Mouse (Mus musculus) CH12.LX (cell line): ENCODE measurements around the gene Hpcal1.

ENCODE experiments used
- CHD2 ChIP-seq: IDR thresholded peaks from 2 replicates; pipeline ENCODE4 v1.6.1; 2011; ENCODE audit warnings: low read length, improper control_type of control experiment
- CTCF ChIP-seq, 2 experiments: IDR thresholded peaks in 1 of 2; conservative IDR thresholded peaks in 1 of 2; 2 replicates each; pipeline ENCODE4 v1.5.1; 2011 to 2012; ENCODE audit warnings: low read depth in 2 of 2, low read length in 2 of 2, improper control_type of control experiment in 1 of 2, inconsistent platforms in 1 of 2, mild to moderate bottlenecking in 1 of 2, moderate library complexity in 1 of 2
- EP300 ChIP-seq: IDR thresholded peaks from 2 replicates; pipeline ENCODE4 v1.6.1; 2011; ENCODE audit warnings: low read length, improper control_type of control experiment
- GABPA ChIP-seq: IDR thresholded peaks from 2 replicates; pipeline ENCODE4 v1.6.1; 2012; ENCODE audit warnings: low read depth, low read length, improper control_type of control experiment, inconsistent platforms; ENCODE audit not compliant: insufficient replicate concordance
- KAT2A ChIP-seq: IDR thresholded peaks from 2 replicates; pipeline ENCODE4 v1.6.1; 2012; ENCODE audit warnings: low read length, improper control_type of control experiment, inconsistent platforms; ENCODE audit not compliant: insufficient replicate concordance
- POLR2A ChIP-seq: IDR thresholded peaks from 2 replicates; pipeline ENCODE4 v1.6.1; 2011; ENCODE audit warnings: low read depth, mild to moderate bottlenecking, improper control_type of control experiment, low read length
- POLR2AphosphoS2 ChIP-seq: IDR thresholded peaks from 2 replicates; pipeline ENCODE4 v1.6.1; 2011; ENCODE audit warnings: low read depth, low read length, improper control_type of control experiment
- TCF12 ChIP-seq: IDR thresholded peaks from 2 replicates; pipeline ENCODE4 v1.6.1; 2014; ENCODE audit warnings: low read depth, mild to moderate bottlenecking, inconsistent platforms, low read length, improper control_type of control experiment
- UBTF ChIP-seq: IDR thresholded peaks from 2 replicates; pipeline ENCODE4 v1.6.1; 2012; ENCODE audit warnings: low read depth, mild to moderate bottlenecking, inconsistent platforms, low read length, improper control_type of control experiment, moderate library complexity
- USF1 ChIP-seq: IDR thresholded peaks from 2 replicates; pipeline ENCODE4 v1.6.1; 2014; ENCODE audit warnings: low read depth, mild to moderate bottlenecking, inconsistent platforms, low read length, improper control_type of control experiment
- ZMIZ1 ChIP-seq: IDR thresholded peaks from 2 replicates; pipeline ENCODE4 v1.6.1; 2012; ENCODE audit warnings: low read depth, mild to moderate bottlenecking, inconsistent platforms, low read length, improper control_type of control experiment

DNA sequence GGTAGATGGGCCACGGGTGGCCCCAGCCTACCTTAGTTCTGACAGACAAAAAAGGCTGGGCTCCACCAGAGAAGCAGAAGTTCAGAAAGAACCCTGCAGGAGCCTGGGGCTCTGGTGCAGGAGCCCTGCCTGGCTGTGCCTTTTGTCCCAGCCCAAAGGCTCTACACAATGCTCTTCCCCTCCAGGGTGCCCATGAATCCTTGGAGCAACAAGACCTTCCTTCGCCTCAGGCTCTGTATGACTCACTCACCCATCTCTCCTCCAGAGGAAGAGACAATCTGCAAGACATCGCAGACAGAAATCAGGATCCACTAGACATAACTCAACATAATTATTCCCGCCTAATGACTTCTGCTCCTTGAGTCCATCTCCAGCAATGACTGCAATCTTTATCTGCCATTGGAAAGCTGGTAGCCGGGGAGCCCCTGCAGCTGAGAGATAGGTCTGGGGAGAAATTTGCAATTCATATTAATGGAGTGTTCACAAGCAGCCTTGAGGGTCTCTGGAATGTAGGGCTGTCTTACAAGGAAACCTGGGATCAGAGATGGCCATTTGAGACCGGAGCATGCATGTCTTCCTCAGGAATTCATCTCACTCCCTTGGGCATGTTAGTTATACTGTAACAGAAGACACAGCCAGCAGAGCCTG, 71.8 kb downstream of the Hpcal1 start:
- TF ChIP-seq GABPA (no peak), USF1 (no peak), POLR2A (no peak), CTCF (conservative IDR thresholded peaks at IDR 0.05 in 1 of 2, IDR thresholded peaks at IDR 0.05 in 1 of 2; ENCODE audit: low read depth in 2 of 2, low read length in 2 of 2) (no peak), EP300 (no peak), ZMIZ1 (no peak), UBTF (no peak), POLR2AphosphoS2 (no peak), KAT2A (no peak), TCF12 (no peak), CHD2 (no peak)
